Mouse (Mus musculus): ENCODE data around the gene Prmt8. TPM values are rescaled to one million over a fixed set of nuclear protein-coding genes. Genes with fewer than 3 reads are reported as not detected.

Prmt8 gene
- polyA plus RNA-seq, 1 experiment: not detected

DNA sequence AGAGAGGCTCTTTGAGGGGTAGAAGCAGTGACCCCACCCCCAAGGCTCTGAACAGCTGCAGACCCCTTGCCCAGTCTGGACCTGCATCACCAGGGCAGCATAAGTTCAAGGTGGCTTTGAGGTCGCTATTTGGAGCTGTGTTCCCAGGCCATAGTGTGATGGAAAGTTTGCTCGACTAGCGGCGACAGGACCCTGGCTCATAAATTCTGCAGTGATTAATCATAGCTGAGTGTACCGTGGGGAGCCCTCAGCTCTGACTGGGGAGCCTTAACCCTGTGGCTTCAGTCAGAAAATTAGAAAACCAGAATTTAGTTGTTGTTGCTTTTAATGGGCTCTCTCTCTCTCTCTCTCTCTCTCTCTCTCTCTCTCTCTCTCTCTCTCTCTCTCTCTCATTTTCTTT is 54.4 kb downstream of the Prmt8 start:
- Histone ChIP-seq H3K79me2 (ENCODE audit: control insufficient read depth, insufficient read depth) (no peaks in the 10 kb centered on the region), H3K36me3 (ENCODE audit: control insufficient read depth, insufficient read depth) (no peaks in the 10 kb centered on the region), H3K4me3 (ENCODE audit: insufficient read depth, poor library complexity, severe bottlenecking) (no peak overlapping the region), H3ac (ENCODE audit: control insufficient read depth, insufficient read length, low read depth) (no peak overlapping the region), H3K79me3 (ENCODE audit: low read depth) (no peaks in the 10 kb centered on the region), H3K27me3 (ENCODE audit: control insufficient read depth, insufficient read depth, insufficient read length) (no peaks in the 10 kb centered on the region)
- no peak for TF ChIP-seq CTCF (IDR thresholded peaks at IDR 0.05; ENCODE audit: control insufficient read depth, insufficient read depth, insufficient read length)
- no peak for TF ChIP-seq FOSL1 (IDR thresholded peaks at IDR 0.05; ENCODE audit: insufficient read depth, low read length, poor library complexity, severe bottlenecking)
- no peak for TF ChIP-seq CEBPB (IDR thresholded peaks at IDR 0.05; ENCODE audit: low read depth)
- no peak for TF ChIP-seq MYOD1 (IDR thresholded peaks at IDR 0.05; ENCODE audit: control insufficient read depth, insufficient read length, low read depth)
- no peak for TF ChIP-seq MYOG (IDR thresholded peaks at IDR 0.05; ENCODE audit: control insufficient read depth, extremely low read depth, insufficient read length)
- no peak for TF ChIP-seq USF1 (IDR thresholded peaks at IDR 0.05; ENCODE audit: low read depth)
- no peak for TF ChIP-seq MAX (IDR thresholded peaks at IDR 0.05)

DNA sequence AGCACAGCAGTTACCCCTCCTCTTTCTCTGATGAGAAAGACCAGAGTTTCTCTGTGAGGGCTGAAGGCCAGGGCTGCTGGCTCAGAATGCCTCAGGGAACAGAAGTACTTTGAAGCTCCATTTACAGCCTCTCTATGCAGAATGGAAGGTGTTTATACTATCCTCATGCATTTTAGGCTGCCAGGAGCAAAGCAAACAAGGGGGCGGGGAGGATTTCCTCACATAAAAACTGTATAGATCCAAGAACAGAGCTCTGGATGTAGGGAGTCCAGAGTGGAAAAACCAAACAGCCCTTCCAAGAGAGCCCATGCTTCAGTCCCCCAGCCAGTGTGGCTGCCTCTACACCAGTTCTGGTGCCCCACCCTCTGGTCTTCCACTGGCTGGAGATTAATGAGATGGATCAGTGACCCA is 61.0 kb downstream of the Prmt8 start:
- Histone ChIP-seq H3K79me3 (ENCODE audit: low read depth) (no peaks in the 10 kb centered on the region), H3K79me2 (ENCODE audit: control insufficient read depth, insufficient read depth) (no peaks in the 10 kb centered on the region), H3K27me3 (ENCODE audit: control insufficient read depth, insufficient read depth, insufficient read length) (no peaks in the 10 kb centered on the region), H3K36me3 (ENCODE audit: control insufficient read depth, insufficient read depth) (no peaks in the 10 kb centered on the region), H3K4me3 (ENCODE audit: insufficient read depth, poor library complexity, severe bottlenecking) (no peak overlapping the region), H3ac (ENCODE audit: control insufficient read depth, insufficient read length, low read depth) (no peak overlapping the region)
- TF ChIP-seq MYOD1 (IDR thresholded peaks at IDR 0.05; ENCODE audit: control insufficient read depth, insufficient read length, low read depth) (no peak), CTCF (IDR thresholded peaks at IDR 0.05; ENCODE audit: control insufficient read depth, insufficient read depth, insufficient read length) (no peak), FOSL1 (IDR thresholded peaks at IDR 0.05; ENCODE audit: insufficient read depth, low read length, poor library complexity, severe bottlenecking) (no peak), MAX (IDR thresholded peaks at IDR 0.05) (no peak), USF1 (IDR thresholded peaks at IDR 0.05; ENCODE audit: low read depth) (no peak), CEBPB (IDR thresholded peaks at IDR 0.05; ENCODE audit: low read depth) (no peak), MYOG (IDR thresholded peaks at IDR 0.05; ENCODE audit: control insufficient read depth, extremely low read depth, insufficient read length) (no peak)

DNA sequence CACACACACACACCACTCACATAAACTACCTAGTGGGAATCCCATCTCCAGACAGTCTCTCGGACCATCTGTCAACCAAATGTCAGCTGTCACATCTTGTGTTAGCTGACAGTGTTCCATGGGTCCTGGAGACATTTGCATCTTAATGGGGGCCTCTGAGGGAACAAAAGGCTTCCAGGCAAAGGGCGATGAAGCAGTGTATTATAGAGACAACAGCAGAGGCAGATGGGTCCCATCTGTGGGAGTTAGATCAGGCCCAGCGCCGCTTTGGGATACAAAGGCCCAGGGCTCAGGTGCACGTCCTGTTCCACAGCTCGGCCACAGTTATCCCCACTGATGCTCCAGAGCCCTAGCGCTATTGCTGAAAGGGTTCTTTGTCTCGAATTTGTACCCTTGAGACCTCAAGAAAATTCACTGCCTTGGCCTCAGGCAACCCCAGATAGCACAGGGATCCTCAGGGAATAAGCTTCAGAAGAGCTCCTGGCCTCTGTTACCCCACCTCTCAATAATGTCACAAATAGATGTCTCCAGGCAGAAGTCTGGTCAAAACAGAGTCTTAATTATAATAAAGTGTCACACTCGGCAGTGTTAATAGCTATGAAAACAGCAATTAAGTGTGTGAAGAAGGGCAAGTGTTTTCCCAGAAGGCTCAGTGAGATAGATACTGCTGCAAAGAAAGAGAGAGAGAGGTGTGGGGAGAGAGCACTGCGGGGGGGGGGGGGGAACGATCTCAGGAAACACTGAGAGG is 68.1 kb downstream of the Prmt8 start:
- H3K79me3 ChIP-seq (ENCODE audit: low read depth): no peaks in the 10 kb centered on the region
- H3K27me3 ChIP-seq (ENCODE audit: control insufficient read depth, insufficient read depth, insufficient read length): no peaks in the 10 kb centered on the region
- TF ChIP-seq MYOD1 (IDR thresholded peaks at IDR 0.05; ENCODE audit: control insufficient read depth, insufficient read length, low read depth) (no peak), FOSL1 (IDR thresholded peaks at IDR 0.05; ENCODE audit: insufficient read depth, low read length, poor library complexity, severe bottlenecking) (no peak), MAX (IDR thresholded peaks at IDR 0.05) (no peak), CTCF (IDR thresholded peaks at IDR 0.05; ENCODE audit: control insufficient read depth, insufficient read depth, insufficient read length) (no peak), MYOG (IDR thresholded peaks at IDR 0.05; ENCODE audit: control insufficient read depth, extremely low read depth, insufficient read length) (no peak), CEBPB (IDR thresholded peaks at IDR 0.05; ENCODE audit: low read depth) (no peak), USF1 (IDR thresholded peaks at IDR 0.05; ENCODE audit: low read depth) (no peak)
- no peaks in the 10 kb centered on the region for H3K79me2 ChIP-seq (ENCODE audit: control insufficient read depth, insufficient read depth)
- no peaks in the 10 kb centered on the region for H3K36me3 ChIP-seq (ENCODE audit: control insufficient read depth, insufficient read depth)
- no peak overlapping the region for H3ac ChIP-seq (ENCODE audit: control insufficient read depth, insufficient read length, low read depth)
- no peak overlapping the region for H3K4me3 ChIP-seq (ENCODE audit: insufficient read depth, poor library complexity, severe bottlenecking)

DNA sequence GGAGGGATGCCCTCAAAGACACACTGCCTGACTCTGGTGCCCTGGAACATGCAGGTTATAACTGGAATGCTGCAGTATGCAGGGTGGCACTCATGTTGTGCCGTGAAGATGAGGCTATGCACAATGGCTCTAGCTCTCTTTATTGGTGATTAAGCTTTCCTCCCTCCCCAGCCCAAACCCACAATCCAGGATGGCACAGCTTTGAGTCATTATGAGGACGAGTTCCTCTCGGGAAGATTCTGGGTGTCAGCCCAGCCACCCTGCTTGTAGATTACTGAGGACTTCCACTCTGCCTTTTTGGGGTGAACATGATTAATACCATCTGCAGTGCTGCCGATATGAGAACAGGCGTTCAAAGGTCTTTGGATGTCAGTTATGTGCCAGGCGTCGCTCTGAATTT is 75.6 kb downstream of the Prmt8 start:
- TF ChIP-seq CTCF (IDR thresholded peaks at IDR 0.05; ENCODE audit: control insufficient read depth, insufficient read depth, insufficient read length) (no peak), MYOG (IDR thresholded peaks at IDR 0.05; ENCODE audit: control insufficient read depth, extremely low read depth, insufficient read length) (no peak), CEBPB (IDR thresholded peaks at IDR 0.05; ENCODE audit: low read depth) (no peak), FOSL1 (IDR thresholded peaks at IDR 0.05; ENCODE audit: insufficient read depth, low read length, poor library complexity, severe bottlenecking) (no peak), USF1 (IDR thresholded peaks at IDR 0.05; ENCODE audit: low read depth) (no peak), MYOD1 (IDR thresholded peaks at IDR 0.05; ENCODE audit: control insufficient read depth, insufficient read length, low read depth) (no peak), MAX (IDR thresholded peaks at IDR 0.05) (no peak)
- no peaks in the 10 kb centered on the region for H3K27me3 ChIP-seq (ENCODE audit: control insufficient read depth, insufficient read depth, insufficient read length)
- H3K4me3 ChIP-seq (ENCODE audit: insufficient read depth, poor library complexity, severe bottlenecking): no peak overlapping the region
- no peak overlapping the region for H3ac ChIP-seq (ENCODE audit: control insufficient read depth, insufficient read length, low read depth)
- H3K36me3 ChIP-seq (ENCODE audit: control insufficient read depth, insufficient read depth): no peaks in the 10 kb centered on the region
- H3K79me3 ChIP-seq (ENCODE audit: low read depth): no peaks in the 10 kb centered on the region
- H3K79me2 ChIP-seq (ENCODE audit: control insufficient read depth, insufficient read depth): no peaks in the 10 kb centered on the region

DNA sequence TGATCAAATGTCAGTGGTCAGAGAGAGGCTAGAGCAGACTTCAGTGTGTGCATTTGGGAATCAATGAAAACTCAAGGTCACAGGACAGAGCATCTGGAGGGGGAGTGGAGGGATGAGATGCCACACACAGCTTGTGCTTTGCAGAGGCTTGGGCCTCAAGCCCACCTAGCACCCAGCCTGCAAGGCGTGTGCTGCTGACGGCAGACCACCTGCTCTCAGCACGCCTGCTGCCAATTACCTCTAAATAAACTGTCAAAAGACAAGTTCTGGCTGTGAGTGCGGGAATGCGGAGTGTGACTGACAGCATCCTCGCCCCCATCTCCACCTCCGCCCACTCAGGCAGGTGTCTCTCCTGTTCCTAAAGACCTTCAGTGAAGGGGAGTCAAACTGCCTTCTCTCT is 77.0 kb downstream of the Prmt8 start:
- H3K79me3 ChIP-seq (ENCODE audit: low read depth): no peaks in the 10 kb centered on the region
- no peaks in the 10 kb centered on the region for H3K36me3 ChIP-seq (ENCODE audit: control insufficient read depth, insufficient read depth)
- no peaks in the 10 kb centered on the region for H3K27me3 ChIP-seq (ENCODE audit: control insufficient read depth, insufficient read depth, insufficient read length)
- H3ac ChIP-seq (ENCODE audit: control insufficient read depth, insufficient read length, low read depth): no peak overlapping the region
- H3K4me3 ChIP-seq (ENCODE audit: insufficient read depth, poor library complexity, severe bottlenecking): no peak overlapping the region
- TF ChIP-seq CEBPB (IDR thresholded peaks at IDR 0.05; ENCODE audit: low read depth): no peak
- TF ChIP-seq USF1 (IDR thresholded peaks at IDR 0.05; ENCODE audit: low read depth): no peak
- TF ChIP-seq MYOD1 (IDR thresholded peaks at IDR 0.05; ENCODE audit: control insufficient read depth, insufficient read length, low read depth): no peak
- TF ChIP-seq MYOG (IDR thresholded peaks at IDR 0.05; ENCODE audit: control insufficient read depth, extremely low read depth, insufficient read length): no peak
- no peak for TF ChIP-seq FOSL1 (IDR thresholded peaks at IDR 0.05; ENCODE audit: insufficient read depth, low read length, poor library complexity, severe bottlenecking)
- no peak for TF ChIP-seq CTCF (IDR thresholded peaks at IDR 0.05; ENCODE audit: control insufficient read depth, insufficient read depth, insufficient read length)
- no peak for TF ChIP-seq MAX (IDR thresholded peaks at IDR 0.05)
- no peaks in the 10 kb centered on the region for H3K79me2 ChIP-seq (ENCODE audit: control insufficient read depth, insufficient read depth)
